Mouse (Mus musculus) stomach, postnatal 0 days (tissue): ENCODE results near the gene Gm20431.

Experiments used
- CTCF ChIP-seq: IDR thresholded peaks from 2 replicates; pipeline ENCODE4 v1.5.1; 2016; ENCODE audit warnings: antibody characterized with exemption, low read depth, mild to moderate bottlenecking, moderate library complexity
- EP300 ChIP-seq: optimal IDR thresholded peaks from 2 replicates; pipeline ENCODE3; 2016; ENCODE audit warnings: antibody characterized with exemption

DNA sequence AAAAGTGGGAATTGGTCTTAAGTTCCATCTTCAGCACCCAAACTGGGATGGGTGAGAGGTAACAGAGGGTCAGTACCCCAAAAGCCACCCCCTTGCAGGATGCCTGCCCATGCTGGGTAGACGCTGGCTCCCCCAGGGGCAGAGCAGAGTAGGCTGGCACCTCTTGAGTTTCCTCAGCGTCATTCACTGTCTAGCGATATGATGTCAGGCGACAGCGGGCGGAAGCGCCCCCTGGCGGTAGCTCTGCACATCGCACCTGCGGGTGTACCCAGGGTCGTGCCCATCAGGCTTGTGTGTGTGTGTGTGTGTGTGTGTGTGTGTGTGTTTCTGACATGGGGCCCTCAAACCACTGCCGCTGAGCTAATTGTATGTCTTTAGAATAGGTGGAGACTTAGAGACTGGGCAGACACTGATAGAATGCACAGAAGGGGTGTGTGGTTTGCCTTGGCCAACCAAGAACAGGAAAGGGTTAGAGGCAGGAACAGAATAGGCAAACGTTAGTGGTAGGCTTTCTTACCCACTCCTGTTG is 18.7 kb upstream of the Gm20431 start:
- TF ChIP-seq CTCF (peak; percentile 96), EP300 (no peak)
